Mouse (Mus musculus): Measurements from ENCODE around the gene R3hdml.
"Not testable (repeated sequence)": the region's sequence is repeated elsewhere in the genome, so short reads cannot be mapped to it uniquely, and the experiment has no call there.

Gene R3hdml

DNA sequence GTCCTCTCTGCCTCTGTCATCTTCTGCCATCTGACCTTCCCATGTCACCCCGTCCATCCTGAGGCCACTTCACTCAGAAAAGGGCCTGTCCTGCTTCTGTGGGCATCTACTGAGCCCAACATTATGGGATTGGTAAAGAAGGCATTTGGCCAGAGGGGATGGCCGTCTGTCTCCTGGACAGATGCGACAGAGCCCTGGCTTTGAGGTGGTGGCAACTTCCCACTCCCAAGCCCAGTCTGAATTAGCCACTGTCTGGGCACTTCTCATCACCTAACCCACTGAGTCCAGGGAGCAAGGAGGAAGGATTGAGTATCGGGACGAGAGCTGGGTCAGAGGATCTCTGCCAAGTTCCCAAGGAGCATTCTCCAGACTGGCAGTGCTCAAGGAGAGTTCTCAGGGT is at the start of gene R3hdml:
R3hdml (plus strand) TSS at position 301 of the 400 bp plus-strand sequence.
- no peak for DNase-seq (ENCODE audit: low spot score in 2 of 2)

GRCm38 (mm10) chr2:163443543-163443942 is 48.6 kb upstream of the R3hdml start:
- no peak for DNase-seq (ENCODE audit: low spot score in 2 of 2)

DNA sequence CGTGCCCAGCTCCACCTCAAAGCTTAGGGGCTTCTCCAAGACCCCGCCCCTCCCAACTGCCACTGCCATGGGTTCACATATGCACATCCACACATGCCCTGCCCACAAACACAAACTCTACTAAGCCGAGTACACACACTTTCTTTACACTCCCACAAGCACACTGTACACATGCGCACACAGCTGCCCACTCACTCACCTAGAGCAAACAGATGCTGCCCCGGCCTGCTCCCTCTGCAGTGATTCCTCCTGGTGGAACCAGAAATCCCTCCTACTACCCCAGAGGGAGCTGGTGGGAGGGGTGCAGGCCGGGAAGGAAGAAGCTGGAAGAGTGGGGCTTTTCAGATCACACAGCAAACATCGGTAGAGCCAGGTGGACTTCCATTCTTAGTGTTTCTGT is 48.1 kb upstream of the R3hdml start:
- DNase-seq (ENCODE audit: low spot score in 2 of 2) = no peak

DNA sequence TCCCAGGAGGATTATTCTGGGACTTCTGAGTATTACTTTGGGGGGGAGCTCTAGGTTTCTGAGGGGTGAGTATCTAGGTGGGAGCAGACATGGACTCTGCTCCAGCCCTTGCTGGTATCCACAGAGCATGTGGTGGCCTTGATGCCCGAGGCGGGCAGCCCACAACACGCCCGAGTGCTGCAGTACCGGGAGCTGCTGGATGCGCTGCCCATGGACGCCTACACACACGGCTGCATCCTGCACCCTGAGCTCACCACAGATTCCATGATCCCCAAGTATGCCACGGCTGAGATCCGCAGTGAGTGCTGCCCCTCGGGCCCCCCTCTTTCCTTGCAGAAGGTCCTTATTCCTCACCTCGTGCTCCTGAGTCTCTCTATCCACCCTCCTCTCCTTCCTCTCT is 44.7 kb upstream of the R3hdml start:
- no peak for DNase-seq (ENCODE audit: low spot score in 2 of 2)

DNA sequence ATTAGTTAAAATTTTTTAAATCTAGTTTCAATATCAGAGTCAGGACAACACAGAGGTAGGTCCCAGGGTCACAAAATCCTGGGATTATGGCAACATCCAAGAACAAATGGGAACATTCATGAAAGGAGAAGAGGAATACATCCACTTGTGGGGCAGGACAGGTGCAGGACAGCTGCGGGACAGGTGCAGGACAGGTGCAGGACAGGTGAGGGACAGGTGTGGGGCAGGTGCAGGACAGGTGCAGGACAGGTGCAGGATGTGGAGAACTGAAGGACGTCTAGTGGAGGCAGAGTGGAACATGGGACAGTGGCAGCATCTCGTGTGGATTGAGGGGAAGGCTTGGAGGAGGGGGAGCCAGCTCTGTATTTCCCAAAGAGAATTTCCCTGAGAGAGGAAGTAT is 42.8 kb upstream of the R3hdml start:
- DNase-seq (ENCODE audit: low spot score in 2 of 2) = no peak

GRCm38 (mm10) chr2:163450668-163451295 is 41.3 kb upstream of the R3hdml start:
- DNase-seq (ENCODE audit: low spot score in 2 of 2) = no peak

GRCm38 (mm10) chr2:163452738-163453137 is 39.4 kb upstream of the R3hdml start:
- DNase-seq (ENCODE audit: low spot score in 2 of 2) = no peak

- DNase-seq (ENCODE audit: low spot score in 2 of 2) = no peak
Observed at GRCm38 (mm10) chr2:163453378-163453777, 38.7 kb upstream of the R3hdml start.

GRCm38 (mm10) chr2:163458539-163459265 is 33.4 kb upstream of the R3hdml start:
- DNase-seq (ENCODE audit: low spot score in 2 of 2) = no peak

- no peak for DNase-seq (ENCODE audit: low spot score in 2 of 2)
Observed at GRCm38 (mm10) chr2:163459380-163459779, 32.7 kb upstream of the R3hdml start.

- DNase-seq (ENCODE audit: low spot score in 2 of 2) = no peak
Observed at GRCm38 (mm10) chr2:163460622-163461021, 31.5 kb upstream of the R3hdml start.

GRCm38 (mm10) chr2:163461307-163461706 is 30.8 kb upstream of the R3hdml start:
- DNase-seq (ENCODE audit: low spot score in 2 of 2) = not testable (repeated sequence)

DNA sequence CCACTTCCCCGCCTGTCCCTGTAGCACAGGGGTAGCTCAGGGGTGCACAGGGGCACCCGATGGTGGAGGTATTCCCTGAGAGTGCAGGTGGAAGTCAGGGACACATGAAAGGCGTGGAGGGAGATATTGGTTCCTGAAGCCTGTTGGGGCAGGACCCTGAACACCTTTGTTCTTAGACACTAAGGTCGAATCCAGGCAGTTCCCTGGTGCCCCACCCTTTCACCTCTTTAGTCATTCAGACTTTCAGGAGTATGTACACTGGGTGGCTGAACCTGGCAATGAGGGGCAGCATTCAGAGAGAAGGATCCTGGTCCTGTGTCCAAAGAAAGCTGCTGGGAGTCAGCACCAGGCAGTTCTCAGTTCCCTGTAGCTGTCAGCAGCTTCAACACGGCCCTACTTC is 29.7 kb upstream of the R3hdml start:
- DNase-seq (ENCODE audit: low spot score in 2 of 2) = no peak

GRCm38 (mm10) chr2:163462801-163463200 is 29.3 kb upstream of the R3hdml start:
- DNase-seq (ENCODE audit: low spot score in 2 of 2) = no peak

DNA sequence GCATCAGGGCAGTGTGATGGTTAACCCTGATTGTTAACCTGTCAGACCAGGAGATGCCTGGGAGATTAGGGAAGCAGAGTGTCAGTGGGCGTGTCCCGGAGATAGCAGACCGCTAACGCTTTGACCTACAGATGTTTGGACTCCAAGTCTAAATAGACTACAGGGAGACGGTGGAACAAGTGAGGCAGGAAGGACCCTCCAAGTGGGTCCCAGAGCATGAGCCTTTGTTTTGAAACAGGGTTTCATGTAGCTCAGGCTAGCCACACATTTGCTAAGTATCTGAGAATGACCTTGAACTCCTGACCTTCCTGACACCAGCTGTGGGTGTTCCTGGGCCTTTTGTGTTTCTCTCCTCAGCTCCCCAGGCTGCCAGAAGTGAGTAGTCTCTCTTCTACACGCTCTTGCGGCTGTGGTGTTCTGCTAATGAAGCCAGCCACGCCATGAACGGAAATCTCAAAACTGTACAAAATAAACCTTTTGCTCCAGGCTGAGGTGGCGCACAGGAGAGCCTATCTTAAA is 28.8 kb upstream of the R3hdml start:
- DNase-seq (ENCODE audit: low spot score in 2 of 2) = no peak

- no peak for DNase-seq (ENCODE audit: low spot score in 2 of 2)
Observed at GRCm38 (mm10) chr2:163463998-163464397, 28.1 kb upstream of the R3hdml start.

DNA sequence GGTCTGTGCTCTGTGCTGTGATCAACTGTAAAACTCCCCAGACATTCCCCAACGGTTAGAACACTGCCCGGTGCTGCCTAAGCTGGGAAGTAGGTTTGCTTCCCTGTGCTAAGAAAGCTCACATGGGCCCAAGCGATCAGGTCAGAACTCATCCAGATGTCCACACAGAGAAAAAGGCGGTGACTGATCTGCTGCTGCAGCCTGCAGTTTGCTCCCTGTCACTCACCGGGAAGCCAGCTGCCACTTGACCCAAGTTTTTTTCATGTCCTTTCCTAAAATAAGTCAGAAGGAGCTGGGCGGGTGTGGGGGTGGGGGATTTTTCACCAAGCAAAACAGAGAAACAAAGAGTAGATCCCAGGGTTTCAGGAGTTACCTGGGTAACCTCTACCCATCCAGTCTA is 27.6 kb upstream of the R3hdml start:
- DNase-seq (ENCODE audit: low spot score in 2 of 2) = no peak

DNA sequence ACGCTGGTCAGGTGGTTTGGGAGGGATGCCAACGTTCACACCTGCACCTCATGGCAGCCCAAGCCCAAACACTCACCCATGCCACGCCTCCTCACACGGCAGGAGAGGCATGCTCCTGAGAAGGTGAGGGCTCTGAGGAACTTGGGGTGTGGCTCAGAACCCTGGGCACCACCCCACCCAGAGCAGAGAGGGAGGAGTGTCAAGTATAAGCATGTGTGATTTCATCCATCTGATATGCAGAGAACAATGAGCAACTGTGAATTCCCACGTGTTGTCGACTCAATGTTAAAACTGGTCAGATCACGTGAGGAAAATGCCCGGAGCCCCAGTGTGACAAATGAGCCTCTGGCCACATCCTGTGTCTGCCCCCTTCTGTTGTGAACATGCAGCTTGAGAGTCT is 25.3 kb upstream of the R3hdml start:
- DNase-seq (ENCODE audit: low spot score in 2 of 2) = no peak

- DNase-seq (ENCODE audit: low spot score in 2 of 2) = no peak
Observed at GRCm38 (mm10) chr2:163467585-163467984, 24.5 kb upstream of the R3hdml start.

- DNase-seq (ENCODE audit: low spot score in 2 of 2) = no peak
Observed at GRCm38 (mm10) chr2:163468866-163469265, 23.3 kb upstream of the R3hdml start.

DNA sequence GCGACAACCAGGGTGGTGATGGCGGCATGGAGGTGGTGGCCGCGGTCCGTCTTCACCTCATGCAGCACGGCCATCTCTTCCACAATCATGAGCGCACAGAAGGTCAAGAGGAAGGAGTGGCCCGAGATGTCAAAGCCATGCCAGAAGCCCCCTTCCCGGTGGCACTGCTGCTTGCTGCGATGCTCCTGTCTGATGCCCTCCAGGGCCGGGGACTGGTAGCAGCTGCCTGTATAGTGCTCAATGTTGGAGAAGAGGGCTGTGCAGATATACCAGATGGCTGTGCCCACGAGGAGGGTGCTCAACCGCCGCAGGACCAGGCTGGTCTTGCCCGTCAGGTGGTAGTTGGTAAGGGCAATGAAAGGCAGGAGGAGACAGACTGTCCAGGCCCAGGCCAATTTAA is 22.4 kb upstream of the R3hdml start:
- no peak for DNase-seq (ENCODE audit: low spot score in 2 of 2)

DNA sequence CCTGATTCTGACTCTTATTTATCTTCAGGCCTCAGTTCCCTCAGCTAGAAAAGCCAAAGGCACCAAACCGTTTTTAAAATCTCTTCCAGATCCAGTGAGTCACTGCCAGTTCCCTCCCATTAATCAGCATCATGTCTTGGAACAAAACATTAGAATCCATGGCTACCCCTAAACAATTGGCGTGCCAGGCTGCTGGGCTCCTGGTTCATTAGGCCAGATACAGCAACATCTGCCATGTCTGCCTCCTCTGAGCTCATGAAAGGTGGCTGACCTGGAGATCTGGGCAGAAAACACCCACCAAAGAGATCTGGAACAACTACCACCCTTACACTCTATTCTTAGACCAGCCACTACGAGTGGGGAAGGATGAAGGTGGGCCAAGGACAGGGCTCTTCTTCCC is 21.0 kb upstream of the R3hdml start:
- no peak for DNase-seq (ENCODE audit: low spot score in 2 of 2)

GRCm38 (mm10) chr2:163471710-163472465 is 20.2 kb upstream of the R3hdml start:
- DNase-seq (ENCODE audit: low spot score in 2 of 2) = no peak

All from frontal cortex, postnatal 25 days (tissue).